Comparison of ENCODE assay signal across 22 mouse cellular contexts in genomic region chr10:53306674-53307073, GRCm38 (mm10). TPM values are rescaled to one million over a fixed set of nuclear protein-coding genes. Genes with fewer than 3 reads are reported as not detected.
DNase-seq lines count a peak whose midpoint lies in the region; ATAC-seq and TF ChIP-seq lines count a peak whose summit lies in the region.
"Had no signal": no experiment of that assay in that cellular context is flagged by ENCODE, and none has a peak within 500 bp of the region (broad histone marks: within the 10 kb centered on the region; RNA-seq: fewer than 3 reads in every experiment).

No protein-coding gene starts in this region.

- peaks cover 2% of the 10 kb centered on the region; the same call in 1 of the 2 replicates for H3K4me1 ChIP-seq in heart, adult 2 months (ENCODE audit: control insufficient read depth, insufficient read depth, low read length)
- no peaks in the 10 kb centered on the region for H3K4me1 ChIP-seq in midbrain, embryonic 11.5 days (ENCODE audit: control insufficient read depth, insufficient read depth, low read length)
- no peaks in the 10 kb centered on the region for H3K4me1 ChIP-seq in midbrain, postnatal 0 days (ENCODE audit: insufficient read depth, low read length)
- H3K4me1 ChIP-seq in midbrain, embryonic 15.5 days = no peaks in the 10 kb centered on the region
- 0 out of 2 replicates have a peak, but pooled peaks cover 3% of the 10 kb centered on the region for H3K4me1 ChIP-seq in midbrain, embryonic 13.5 days (replicated peaks)

- H3K4me2 ChIP-seq in midbrain, embryonic 11.5 days = no peak overlapping the region
- H3K4me2 ChIP-seq in midbrain, postnatal 0 days (ENCODE audit: low read depth, low read length, poor library complexity, severe bottlenecking) = no peak overlapping the region
- H3K4me2 ChIP-seq in midbrain, embryonic 15.5 days = no peak overlapping the region
- H3K4me2 ChIP-seq in midbrain, embryonic 13.5 days (replicated peaks) = no peak overlapping the region

- TF ChIP-seq POLR2A in heart, adult 2 months (IDR thresholded peaks at IDR 0.05; ENCODE audit: insufficient read depth, low read depth, low read length) = no peak

- no peak overlapping the region for H3K9ac ChIP-seq in heart, adult 2 months (ENCODE audit: low read depth, low read length)
- H3K9ac ChIP-seq in midbrain, embryonic 11.5 days (ENCODE audit: low read length) = no peak overlapping the region
- no peak overlapping the region for H3K9ac ChIP-seq in midbrain, postnatal 0 days (replicated peaks; ENCODE audit: low read length, poor library complexity, severe bottlenecking)
- no peak overlapping the region for H3K9ac ChIP-seq in midbrain, embryonic 15.5 days
- H3K9ac ChIP-seq in midbrain, embryonic 13.5 days (replicated peaks) = no peak overlapping the region

- peak overlapping the region; percentile 7; the same call in 1 of the 2 replicates for H3K27ac ChIP-seq in heart, adult 2 months
- H3K27ac ChIP-seq in midbrain, embryonic 11.5 days (ENCODE audit: low read depth, low read length) = no peak overlapping the region
- H3K27ac ChIP-seq in midbrain, postnatal 0 days (ENCODE audit: low read depth, low read length) = no peak overlapping the region
- no peak overlapping the region for H3K27ac ChIP-seq in midbrain, embryonic 15.5 days
- no peak overlapping the region for H3K27ac ChIP-seq in midbrain, embryonic 13.5 days

- H3K79me2 ChIP-seq in heart, adult 2 months (replicated peaks; ENCODE audit: control insufficient read depth, insufficient read depth, low read length) = peaks cover 7% of the 10 kb centered on the region

- H3K4me3 ChIP-seq in heart, adult 2 months = no peak overlapping the region
- no peak overlapping the region for H3K4me3 ChIP-seq in midbrain, embryonic 11.5 days (ENCODE audit: low read depth, low read length)
- H3K4me3 ChIP-seq in midbrain, postnatal 0 days (ENCODE audit: low read depth, low read length) = no peak overlapping the region
- H3K4me3 ChIP-seq in midbrain, embryonic 15.5 days = no peak overlapping the region
- H3K4me3 ChIP-seq in midbrain, embryonic 13.5 days (replicated peaks) = no peak overlapping the region

- no peak for TF ChIP-seq EP300 in heart, adult 2 months (IDR thresholded peaks at IDR 0.05; ENCODE audit: insufficient read depth, low read depth, low read length)

- peaks cover 33% of the 10 kb centered on the region for H3K36me3 ChIP-seq in heart, adult 2 months (ENCODE audit: control insufficient read depth, insufficient read depth, low read length)
- no peaks in the 10 kb centered on the region for H3K36me3 ChIP-seq in midbrain, embryonic 11.5 days (ENCODE audit: control insufficient read depth, insufficient read depth, low read length)
- no peaks in the 10 kb centered on the region for H3K36me3 ChIP-seq in midbrain, postnatal 0 days (ENCODE audit: insufficient read depth, low read length)
- H3K36me3 ChIP-seq in midbrain, embryonic 15.5 days (replicated peaks) = no peaks in the 10 kb centered on the region
- H3K36me3 ChIP-seq in midbrain, embryonic 13.5 days = no peaks in the 10 kb centered on the region
- H3K36me3 ChIP-seq: G1E had no signal

- no peaks in the 10 kb centered on the region for H3K9me3 ChIP-seq in midbrain, embryonic 11.5 days (ENCODE audit: control insufficient read depth, low read length)
- no peaks in the 10 kb centered on the region for H3K9me3 ChIP-seq in midbrain, postnatal 0 days (ENCODE audit: low read length)
- H3K9me3 ChIP-seq in midbrain, embryonic 15.5 days = no peaks in the 10 kb centered on the region
- no peaks in the 10 kb centered on the region for H3K9me3 ChIP-seq in midbrain, embryonic 13.5 days
- H3K9me3 ChIP-seq: G1E had no signal

- TF ChIP-seq CTCF in heart, adult 2 months (IDR thresholded peaks at IDR 0.05) = no peak
- no peak for TF ChIP-seq CTCF in midbrain, postnatal 0 days (IDR thresholded peaks at IDR 0.05)

- no peak for DNase-seq in heart, adult 2 months
- DNase-seq in heart, adult 11 months = no peak
- peak; percentile 61 for DNase-seq in midbrain, embryonic 11.5 days (ENCODE audit: low spot score, missing footprints)
- no peak for DNase-seq in midbrain, postnatal 0 days (ENCODE audit: low spot score)
- DNase-seq: adrenal gland, adult 2 months; adrenal gland, adult 8-10 months; adrenal gland, postnatal 10 days; adrenal gland, postnatal 14 days; adrenal gland, postnatal 25 days; adrenal gland, postnatal 36 days; B cell, adult 2 months; cerebellum, adult 11 months; cerebellum, adult 11-12 months; cerebellum, adult 18-20 months had no signal

- H3K27me3 ChIP-seq in heart, adult 2 months (ENCODE audit: control insufficient read depth, insufficient read depth, low read length) = no peaks in the 10 kb centered on the region
- no peaks in the 10 kb centered on the region for H3K27me3 ChIP-seq in midbrain, embryonic 11.5 days (ENCODE audit: control insufficient read depth, insufficient read depth, low read length)
- no peaks in the 10 kb centered on the region for H3K27me3 ChIP-seq in midbrain, postnatal 0 days (ENCODE audit: insufficient read depth, low read length)
- H3K27me3 ChIP-seq in midbrain, embryonic 15.5 days (replicated peaks) = no peaks in the 10 kb centered on the region
- no peaks in the 10 kb centered on the region for H3K27me3 ChIP-seq in midbrain, embryonic 13.5 days
- H3K27me3 ChIP-seq: CH12.LX, Patski had no signal

- 83% methylated on average over 3 of the region's 3 CpGs for WGBS in heart, adult 2 months
- 87% methylated on average over 3 of the region's 3 CpGs for WGBS in midbrain, embryonic 11.5 days
- WGBS in midbrain, postnatal 0 days = 86% methylated on average over 3 of the region's 3 CpGs
- WGBS in midbrain, embryonic 15.5 days = 84% methylated on average over 3 of the region's 3 CpGs
- 95% methylated on average over 3 of the region's 3 CpGs for WGBS in midbrain, embryonic 13.5 days

- ATAC-seq in midbrain, embryonic 11.5 days (ENCODE audit: low FRiP score) = no peak
- ATAC-seq in midbrain, postnatal 0 days (ENCODE audit: low FRiP score) = no peak
- ATAC-seq in midbrain, embryonic 15.5 days (replicated peaks) = 0 out of 2 replicates have a peak, but pooled peaks have one; percentile 58
- no peak for ATAC-seq in midbrain, embryonic 13.5 days
- ATAC-seq: activated CD4-positive, CD25-positive, alpha-beta regulatory T cell, adult 4 months; CD4-positive, CD25-positive, alpha-beta regulatory T cell, adult 4 months; Patski had no signal

- intact Hi-C loops in heart, adult 2 months (cut with DNase I) = loop anchor here (5.0 kb wide), 1 partner anchor 129 kb away; no protein-coding TSS in a partner anchor

RNA-seq across cellular contexts. Expression of gene Pln, which starts 30.8 kb away (rescaled TPM):
- 1,000 to 10,000 TPM; 5,608 to 7,152 TPM for total RNA-seq in heart, adult 2 months (2021)
- 9,883 and 19,352 TPM in 2 replicates for polyA plus RNA-seq in heart, adult 2 months (2012; rRNA removed)
- polyA plus RNA-seq in midbrain, embryonic 11.5 days (2014; fragmentation: Nextera tagmentation; extraction: Ambion mirVana) = 1.1 and 1.4 TPM in 2 replicates
- total RNA-seq in midbrain, postnatal 0 days (2014; rRNA removed) = not detected in 2 replicates
- 0.20 and 0.32 TPM in 2 replicates for polyA plus RNA-seq in midbrain, postnatal 0 days (2015; fragmentation: Nextera tagmentation; extraction: Ambion mirVana)
- polyA plus RNA-seq in midbrain, embryonic 15.5 days (2015; fragmentation: Nextera tagmentation; extraction: Ambion mirVana) = 0.86 and 1.2 TPM in 2 replicates
- polyA plus RNA-seq in midbrain, embryonic 13.5 days (2015; fragmentation: Nextera tagmentation; extraction: Ambion mirVana) = 1.0 and 1.5 TPM in 2 replicates
- total RNA-seq: CH12.LX, ES-E14, G1E had no signal
- polyA plus RNA-seq: G1E had no signal

Comparison
In these comparisons a context has a peak if more than half of its experiments do, and no peak if none do; other contexts are left out.
1. RNA of gene Pln, which starts 30.8 kb away (polyA plus RNA-seq): 9,883 to 19,352 TPM in heart, adult 2 months; 1.1 to 1.4 TPM in midbrain, embryonic 11.5 days, 1.0 to 1.5 TPM in midbrain, embryonic 13.5 days, 0.86 to 1.2 TPM in midbrain, embryonic 15.5 days and 0.20 to 0.32 TPM in midbrain, postnatal 0 days; every median in the first group is over 1,000 times any median in the second.